Mouse (Mus musculus): ENCODE measurements around the gene Pim1.
"Not testable (repeated sequence)": the region's sequence is repeated elsewhere in the genome, so short reads cannot be mapped to it uniquely, and the experiment has no call there.

The Pim1 gene

GRCm38 (mm10) chr17:29490713-29491581 is at the start of gene Pim1:
Gene Pim1, plus strand, starts transcription at chr17:29490753.
- DNase-seq (ENCODE audit: low spot score): peak; percentile 71

- DNase-seq (ENCODE audit: low spot score): no peak
Measured at GRCm38 (mm10) chr17:29441562-29441961, 49.0 kb upstream of the Pim1 start.

GRCm38 (mm10) chr17:29442131-29442557 is 48.4 kb upstream of the Pim1 start:
- no peak for DNase-seq (ENCODE audit: low spot score)

- DNase-seq (ENCODE audit: low spot score): no peak
Measured at GRCm38 (mm10) chr17:29443724-29444123, 46.8 kb upstream of the Pim1 start.

GRCm38 (mm10) chr17:29445072-29445471 is 45.5 kb upstream of the Pim1 start:
- DNase-seq (ENCODE audit: low spot score): no peak

- DNase-seq (ENCODE audit: low spot score): no peak
Measured at GRCm38 (mm10) chr17:29447323-29447722, 43.2 kb upstream of the Pim1 start.

- DNase-seq (ENCODE audit: low spot score): no peak
Measured at GRCm38 (mm10) chr17:29448055-29448454, 42.5 kb upstream of the Pim1 start.

GRCm38 (mm10) chr17:29448561-29448960 is 42.0 kb upstream of the Pim1 start:
- DNase-seq (ENCODE audit: low spot score): no peak

- DNase-seq (ENCODE audit: low spot score): no peak
Measured at GRCm38 (mm10) chr17:29450899-29451840, 39.4 kb upstream of the Pim1 start.

GRCm38 (mm10) chr17:29451841-29452210 is 38.7 kb upstream of the Pim1 start:
- no peak for DNase-seq (ENCODE audit: low spot score)

- DNase-seq (ENCODE audit: low spot score): not testable (repeated sequence)
Measured at GRCm38 (mm10) chr17:29454119-29454518, 36.4 kb upstream of the Pim1 start.

- DNase-seq (ENCODE audit: low spot score): no peak
Measured at GRCm38 (mm10) chr17:29455411-29456120, 35.0 kb upstream of the Pim1 start.

GRCm38 (mm10) chr17:29456476-29456875 is 34.1 kb upstream of the Pim1 start:
- no peak for DNase-seq (ENCODE audit: low spot score)

- no peak for DNase-seq (ENCODE audit: low spot score)
Measured at GRCm38 (mm10) chr17:29456926-29457325, 33.6 kb upstream of the Pim1 start.

- no peak for DNase-seq (ENCODE audit: low spot score)
Measured at GRCm38 (mm10) chr17:29457795-29458560, 32.6 kb upstream of the Pim1 start.

GRCm38 (mm10) chr17:29459321-29460118 is 31.0 kb upstream of the Pim1 start:
- peak; percentile 62 for DNase-seq (ENCODE audit: low spot score)

- no peak for DNase-seq (ENCODE audit: low spot score)
Measured at GRCm38 (mm10) chr17:29460119-29460505, 30.4 kb upstream of the Pim1 start.

- no peak for DNase-seq (ENCODE audit: low spot score)
Measured at GRCm38 (mm10) chr17:29463627-29464026, 26.9 kb upstream of the Pim1 start.

- no peak for DNase-seq (ENCODE audit: low spot score)
Measured at GRCm38 (mm10) chr17:29464068-29464467, 26.5 kb upstream of the Pim1 start.

- no peak for DNase-seq (ENCODE audit: low spot score)
Measured at GRCm38 (mm10) chr17:29464519-29465140, 25.9 kb upstream of the Pim1 start.
